Mouse (Mus musculus) hindbrain, embryonic 15.5 days (tissue): ENCODE measurements around the gene Nbea. TPM values are rescaled to one million over a fixed set of nuclear protein-coding genes. Genes with fewer than 3 reads are reported as not detected.
A peak's percentile ranks its signal among the peaks of the same experiment; 100 is the strongest.

Experiments used
- ATAC-seq: fragments of 200-750 bp; cut with Nextera tagmentation; 2 replicates; pipeline ENCODE4 v1.8.0; 2017; ENCODE audit warnings: low read depth, moderate number of reproducible peaks, moderate TSS enrichment; ENCODE audit not compliant: low FRiP score
- H3K27ac ChIP-seq: fragments of 300-500 bp; sonication (generic); replicated peaks from 2 replicates; pipeline ENCODE4 v1.5.1; 2015; ENCODE audit warnings: mild to moderate bottlenecking, inconsistent platforms
- H3K27me3 ChIP-seq: fragments of 300-500 bp; sonication (generic); 2 replicates; pipeline ENCODE4 v1.6.1; 2015; ENCODE audit warnings: control low read depth, inconsistent platforms
- H3K36me3 ChIP-seq: fragments of 300-500 bp; sonication (generic); 2 replicates; pipeline ENCODE4 v1.6.1; 2015; ENCODE audit warnings: control low read depth, inconsistent platforms
- H3K4me1 ChIP-seq: fragments of 300-500 bp; sonication (generic); replicated peaks from 2 replicates; pipeline ENCODE4 v1.6.1; 2015; ENCODE audit warnings: control low read depth, inconsistent platforms
- H3K4me2 ChIP-seq: fragments of 300-500 bp; sonication (generic); 2 replicates; pipeline ENCODE4 v1.6.1; 2015; ENCODE audit warnings: moderate library complexity, mild to moderate bottlenecking, inconsistent platforms
- H3K4me3 ChIP-seq: fragments of 300-500 bp; sonication (generic); 2 replicates; pipeline ENCODE4 v1.5.1; 2015; ENCODE audit warnings: mild to moderate bottlenecking, inconsistent platforms
- H3K9ac ChIP-seq: fragments of 300-500 bp; sonication (generic); 2 replicates; pipeline ENCODE4 v1.6.1; 2015; ENCODE audit warnings: inconsistent platforms
- H3K9me3 ChIP-seq: fragments of 300-500 bp; sonication (generic); 2 replicates; pipeline ENCODE4 v1.6.1; 2016; ENCODE audit warnings: control low read depth, inconsistent platforms
- WGBS: fragments of 180-500 bp; shearing (Covaris S2); methylation state at CpG from one replicate; pipeline ENCODE4 v1.1.7; 2015; 5-methylcytosine and 5-hydroxymethylcytosine counted together
- polyA plus RNA-seq: library from polyadenylated mRNA; unstranded; fragments of >200 nt; fragmentation: Nextera tagmentation; extraction: Ambion mirVana; gene quantifications from 2 replicates; pipeline ENCODE4 v1.2.1, GENCODE M21; 2015

The Nbea gene
- polyA plus RNA-seq, 1 experiment from 2014 or later = 61.2 TPM

GRCm38 (mm10) chr3:56116647-56117046 lies 66.9 kb downstream of the Nbea start:
- H3K9ac ChIP-seq = no peak overlapping the region
- no peaks in the 10 kb centered on the region for H3K4me1 ChIP-seq
- ATAC-seq = no peak
- H3K27ac ChIP-seq = no peak overlapping the region
- no peaks in the 10 kb centered on the region for H3K27me3 ChIP-seq
- no peaks in the 10 kb centered on the region for H3K9me3 ChIP-seq
- no peak overlapping the region for H3K4me2 ChIP-seq
- H3K4me3 ChIP-seq = no peak overlapping the region
- no peaks in the 10 kb centered on the region for H3K36me3 ChIP-seq

- no peaks in the 10 kb centered on the region for H3K9me3 ChIP-seq
- H3K9ac ChIP-seq = no peak overlapping the region
- no peak overlapping the region for H3K27ac ChIP-seq
- 67% methylated on average over 2 of the region's 2 CpGs for WGBS
- H3K4me1 ChIP-seq = no peaks in the 10 kb centered on the region
- no peak overlapping the region for H3K4me2 ChIP-seq
- H3K36me3 ChIP-seq = no peaks in the 10 kb centered on the region
- no peak for ATAC-seq
- H3K4me3 ChIP-seq = no peak overlapping the region
- no peaks in the 10 kb centered on the region for H3K27me3 ChIP-seq
Measured at GRCm38 (mm10) chr3:56108101-56108500, 75.4 kb downstream of the Nbea start.

GRCm38 (mm10) chr3:56097105-56097504 lies 86.4 kb downstream of the Nbea start:
- H3K36me3 ChIP-seq = no peaks in the 10 kb centered on the region
- H3K9me3 ChIP-seq = no peaks in the 10 kb centered on the region
- H3K4me3 ChIP-seq = no peak overlapping the region
- ATAC-seq = no peak
- no peaks in the 10 kb centered on the region for H3K27me3 ChIP-seq
- H3K4me1 ChIP-seq = peaks cover 5% of the 10 kb centered on the region
- H3K9ac ChIP-seq = no peak overlapping the region
- H3K27ac ChIP-seq = 0 out of 2 replicates have a peak overlapping the region, but pooled peaks have one; percentile 34
- WGBS = 5% methylated on average over 5 of the region's 5 CpGs
- no peak overlapping the region for H3K4me2 ChIP-seq

- H3K9me3 ChIP-seq = no peaks in the 10 kb centered on the region
- H3K9ac ChIP-seq = no peak overlapping the region
- no peaks in the 10 kb centered on the region for H3K4me1 ChIP-seq
- H3K4me3 ChIP-seq = no peak overlapping the region
- WGBS = 90% methylated on average over 1 of the region's 1 CpGs
- 0 out of 2 replicates have a peak, but pooled peaks cover 11% of the 10 kb centered on the region for H3K36me3 ChIP-seq
- ATAC-seq = no peak
- no peak overlapping the region for H3K27ac ChIP-seq
- no peaks in the 10 kb centered on the region for H3K27me3 ChIP-seq
- no peak overlapping the region for H3K4me2 ChIP-seq
Measured at GRCm38 (mm10) chr3:56079015-56079612, 104.4 kb downstream of the Nbea start.

GRCm38 (mm10) chr3:56067849-56068248 lies 115.7 kb downstream of the Nbea start:
- 80% methylated on average over 6 of the region's 6 CpGs for WGBS

GRCm38 (mm10) chr3:56066360-56067040 lies 117.0 kb downstream of the Nbea start:
- no peaks in the 10 kb centered on the region for H3K4me1 ChIP-seq
- H3K27me3 ChIP-seq = no peaks in the 10 kb centered on the region
- WGBS = 90% methylated on average over 1 of the region's 1 CpGs
- 0 out of 2 replicates have a peak, but pooled peaks cover 5% of the 10 kb centered on the region for H3K36me3 ChIP-seq
- H3K9me3 ChIP-seq = no peaks in the 10 kb centered on the region
- no peak for ATAC-seq
- H3K9ac ChIP-seq = no peak overlapping the region
- H3K27ac ChIP-seq = no peak overlapping the region
- no peak overlapping the region for H3K4me2 ChIP-seq
- no peak overlapping the region for H3K4me3 ChIP-seq

More at GRCm38 (mm10) chr3:56067849-56068248, 115.7 kb downstream of the Nbea start:
- ATAC-seq = no peak
- Histone ChIP-seq H3K4me1 (no peaks in the 10 kb centered on the region), H3K27ac (no peak overlapping the region), H3K27me3 (no peaks in the 10 kb centered on the region), H3K9ac (no peak overlapping the region), H3K36me3 (0 out of 2 replicates have a peak, but pooled peaks cover 5% of the 10 kb centered on the region), H3K4me3 (no peak overlapping the region), H3K9me3 (no peaks in the 10 kb centered on the region), H3K4me2 (no peak overlapping the region)

GRCm38 (mm10) chr3:56065234-56065633 lies 118.3 kb downstream of the Nbea start:
- 0 out of 2 replicates have a peak, but pooled peaks cover 5% of the 10 kb centered on the region for H3K36me3 ChIP-seq

GRCm38 (mm10) chr3:56045659-56046336 lies 137.7 kb downstream of the Nbea start:
- Histone ChIP-seq H3K4me2 (no peak overlapping the region), H3K4me3 (no peak overlapping the region), H3K9ac (no peak overlapping the region), H3K27me3 (no peaks in the 10 kb centered on the region), H3K4me1 (no peaks in the 10 kb centered on the region), H3K36me3 (0 out of 2 replicates have a peak, but pooled peaks cover 5% of the 10 kb centered on the region), H3K27ac (no peak overlapping the region), H3K9me3 (no peaks in the 10 kb centered on the region)
- ATAC-seq = no peak
- 94% methylated on average over 5 of the region's 5 CpGs for WGBS

More at GRCm38 (mm10) chr3:56065234-56065633, 118.3 kb downstream of the Nbea start:
- H3K27me3 ChIP-seq = no peaks in the 10 kb centered on the region
- no peak overlapping the region for H3K9ac ChIP-seq
- no peak for ATAC-seq
- no peaks in the 10 kb centered on the region for H3K4me1 ChIP-seq
- H3K4me2 ChIP-seq = no peak overlapping the region
- H3K27ac ChIP-seq = no peak overlapping the region
- no peaks in the 10 kb centered on the region for H3K9me3 ChIP-seq
- 79% methylated on average over 4 of the region's 4 CpGs for WGBS
- no peak overlapping the region for H3K4me3 ChIP-seq

GRCm38 (mm10) chr3:56043091-56043490 lies 140.4 kb downstream of the Nbea start:
- no peak for ATAC-seq
- no peak overlapping the region for H3K4me2 ChIP-seq
- WGBS = 73% methylated on average over 1 of the region's 1 CpGs
- H3K9me3 ChIP-seq = no peaks in the 10 kb centered on the region
- no peak overlapping the region for H3K27ac ChIP-seq
- no peaks in the 10 kb centered on the region for H3K27me3 ChIP-seq
- H3K36me3 ChIP-seq = 0 out of 2 replicates have a peak, but pooled peaks cover 5% of the 10 kb centered on the region
- H3K4me3 ChIP-seq = no peak overlapping the region
- no peak overlapping the region for H3K9ac ChIP-seq
- H3K4me1 ChIP-seq = no peaks in the 10 kb centered on the region

GRCm38 (mm10) chr3:56039494-56039893 lies 144.0 kb downstream of the Nbea start:
- Histone ChIP-seq H3K27me3 (no peaks in the 10 kb centered on the region), H3K9ac (no peak overlapping the region), H3K4me3 (no peak overlapping the region), H3K4me1 (no peaks in the 10 kb centered on the region), H3K36me3 (no peaks in the 10 kb centered on the region), H3K9me3 (no peaks in the 10 kb centered on the region), H3K27ac (no peak overlapping the region), H3K4me2 (no peak overlapping the region)
- no peak for ATAC-seq
- 86% methylated on average over 1 of the region's 1 CpGs for WGBS

GRCm38 (mm10) chr3:56034596-56034995 lies 148.9 kb downstream of the Nbea start:
- Histone ChIP-seq H3K4me1 (no peaks in the 10 kb centered on the region), H3K4me3 (no peak overlapping the region), H3K27me3 (no peaks in the 10 kb centered on the region), H3K36me3 (peaks cover 10% of the 10 kb centered on the region), H3K9ac (no peak overlapping the region), H3K4me2 (no peak overlapping the region), H3K27ac (no peak overlapping the region), H3K9me3 (no peaks in the 10 kb centered on the region)
- WGBS = 86% methylated on average over 3 of the region's 3 CpGs
- ATAC-seq = no peak

- H3K36me3 ChIP-seq = peaks cover 18% of the 10 kb centered on the region; the same call in 1 of the 2 replicates
Measured at GRCm38 (mm10) chr3:56018494-56018893, 165.0 kb downstream of the Nbea start.

More at GRCm38 (mm10) chr3:56018494-56018893, 165.0 kb downstream of the Nbea start:
- 90% methylated on average over 3 of the region's 3 CpGs for WGBS
- Histone ChIP-seq H3K4me1 (no peaks in the 10 kb centered on the region), H3K4me3 (no peak overlapping the region), H3K27ac (no peak overlapping the region), H3K27me3 (no peaks in the 10 kb centered on the region), H3K4me2 (no peak overlapping the region), H3K9ac (no peak overlapping the region), H3K9me3 (no peaks in the 10 kb centered on the region)
- no peak for ATAC-seq
